Mouse (Mus musculus): ENCODE results near the gene Stard13. TPM values are rescaled to one million over a fixed set of nuclear protein-coding genes. Genes with fewer than 3 reads are reported as not detected.
A peak's percentile ranks its signal among the peaks of the same experiment; 100 is the strongest.

Stard13 gene
- polyA plus RNA-seq, 1 experiment: 57.3 TPM

DNA sequence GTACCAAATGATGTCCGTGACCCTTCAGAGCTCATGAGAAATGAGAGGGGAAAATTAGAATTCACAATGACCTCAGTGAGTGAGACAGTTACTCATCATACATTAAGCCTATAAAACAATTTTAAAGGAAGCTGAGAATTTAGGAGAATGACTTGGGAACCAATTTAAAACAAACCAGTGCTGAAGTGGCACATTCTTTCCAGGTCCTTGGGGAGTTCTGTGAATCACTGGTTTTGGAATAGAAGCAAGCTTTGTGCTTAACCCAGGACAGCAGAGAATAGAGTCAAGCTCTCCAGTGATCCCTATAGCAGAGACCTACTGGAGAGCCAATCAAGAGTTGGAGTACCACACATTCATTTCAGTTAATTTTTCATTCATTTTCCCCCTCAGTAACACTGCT is 59.9 kb downstream of the Stard13 start:
- Histone ChIP-seq H3K4me3 (replicated peaks; ENCODE audit: extremely low read depth, low read depth, low read length) (no peak overlapping the region), H3K4me1 (ENCODE audit: control insufficient read depth, insufficient read depth, low read length) (peaks cover 42% of the 10 kb centered on the region)
- no peak for TF ChIP-seq CTCF (IDR thresholded peaks at IDR 0.05; ENCODE audit: insufficient read depth, low read length)
- no peak for TF ChIP-seq POLR2A (IDR thresholded peaks at IDR 0.05; ENCODE audit: borderline replicate concordance, extremely low read depth, low read depth, low read length)
- DNase-seq: no peak
- WGBS: 46% methylated on average over 1 of the region's 1 CpGs

DNA sequence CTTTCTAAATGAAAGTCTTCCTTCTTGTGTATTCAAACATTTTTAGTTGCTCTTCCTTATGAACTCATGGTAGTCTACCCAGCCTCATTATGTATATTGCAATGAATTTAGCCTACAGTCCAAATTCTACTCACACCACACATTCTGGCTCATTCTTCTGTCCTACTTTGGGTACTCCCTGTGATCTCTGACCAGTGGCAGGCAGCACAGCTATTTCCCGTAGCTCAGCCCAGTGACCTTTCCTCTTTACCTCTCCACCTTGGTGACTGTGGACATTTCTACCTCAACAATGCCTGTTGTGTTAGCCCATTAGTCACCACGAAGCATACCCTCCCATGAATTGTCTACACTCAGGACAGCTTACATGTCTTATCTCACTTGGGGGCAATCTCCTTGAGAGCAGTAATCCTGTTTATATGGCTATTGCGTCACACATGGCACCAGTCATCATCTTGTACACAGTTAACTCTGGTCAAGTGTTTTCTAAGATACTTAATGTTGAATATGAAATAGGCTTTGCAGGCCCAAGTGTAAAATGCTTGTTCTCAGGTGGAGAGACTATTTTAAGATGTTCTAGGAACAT is 63.4 kb downstream of the Stard13 start:
- TF ChIP-seq POLR2A (IDR thresholded peaks at IDR 0.05; ENCODE audit: borderline replicate concordance, extremely low read depth, low read depth, low read length): no peak
- WGBS: 53% methylated on average over 3 of the region's 3 CpGs
- peaks cover 47% of the 10 kb centered on the region for H3K4me1 ChIP-seq (ENCODE audit: control insufficient read depth, insufficient read depth, low read length)
- no peak for DNase-seq
- no peak overlapping the region for H3K4me3 ChIP-seq (replicated peaks; ENCODE audit: extremely low read depth, low read depth, low read length)

DNA sequence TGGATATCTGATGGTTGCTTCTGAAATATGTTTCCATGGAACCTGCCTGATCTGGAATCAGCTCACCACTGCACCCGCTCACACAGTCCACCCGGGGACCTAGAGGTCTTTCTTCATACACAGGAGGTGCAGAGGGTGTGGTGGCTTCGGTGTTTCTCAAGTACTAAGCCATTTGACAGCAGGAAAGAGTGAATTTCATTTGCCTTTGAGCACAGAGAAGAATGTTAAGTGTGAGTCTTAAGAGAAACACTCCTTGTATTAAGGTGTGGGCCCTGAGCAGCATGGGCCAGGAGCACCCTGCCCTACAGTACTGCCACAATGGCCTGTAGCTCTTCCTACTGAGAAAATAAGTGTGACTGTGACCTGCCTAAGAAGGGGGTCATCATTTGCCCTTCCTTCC is 65.4 kb downstream of the Stard13 start:
- TF ChIP-seq CTCF (IDR thresholded peaks at IDR 0.05; ENCODE audit: insufficient read depth, low read length) (no peak), POLR2A (IDR thresholded peaks at IDR 0.05; ENCODE audit: borderline replicate concordance, extremely low read depth, low read depth, low read length) (no peak)
- 67% methylated on average over 3 of the region's 3 CpGs for WGBS
- no peak overlapping the region for H3K4me3 ChIP-seq (replicated peaks; ENCODE audit: extremely low read depth, low read depth, low read length)
- peaks cover 38% of the 10 kb centered on the region for H3K4me1 ChIP-seq (ENCODE audit: control insufficient read depth, insufficient read depth, low read length)
- no peak for DNase-seq

DNA sequence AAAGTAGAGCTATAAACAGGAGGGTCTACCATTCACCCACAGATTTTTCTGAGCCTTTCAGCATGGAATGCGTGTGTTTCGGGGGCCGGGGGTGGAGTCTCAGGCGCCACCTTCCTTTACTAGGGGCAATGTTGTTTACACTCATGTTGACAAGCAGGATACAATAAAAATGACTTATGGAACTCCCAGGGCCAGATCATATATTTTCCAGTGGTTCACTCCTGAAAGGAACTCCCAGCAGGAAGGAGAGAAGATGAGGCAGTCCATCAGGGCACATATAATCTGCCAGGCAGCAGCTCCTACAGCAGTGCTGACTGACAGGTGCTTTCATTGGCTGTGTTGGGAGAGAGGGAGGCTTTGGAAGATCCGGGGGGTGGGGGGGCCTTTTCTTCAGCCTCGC is 66.0 kb downstream of the Stard13 start:
- TF ChIP-seq CTCF (IDR thresholded peaks at IDR 0.05; ENCODE audit: insufficient read depth, low read length): no peak
- TF ChIP-seq POLR2A (IDR thresholded peaks at IDR 0.05; ENCODE audit: borderline replicate concordance, extremely low read depth, low read depth, low read length): no peak
- WGBS: 73% methylated on average over 6 of the region's 6 CpGs
- Histone ChIP-seq H3K4me3 (replicated peaks; ENCODE audit: extremely low read depth, low read depth, low read length) (no peak overlapping the region), H3K4me1 (ENCODE audit: control insufficient read depth, insufficient read depth, low read length) (peaks cover 35% of the 10 kb centered on the region)
- DNase-seq: no peak

DNA sequence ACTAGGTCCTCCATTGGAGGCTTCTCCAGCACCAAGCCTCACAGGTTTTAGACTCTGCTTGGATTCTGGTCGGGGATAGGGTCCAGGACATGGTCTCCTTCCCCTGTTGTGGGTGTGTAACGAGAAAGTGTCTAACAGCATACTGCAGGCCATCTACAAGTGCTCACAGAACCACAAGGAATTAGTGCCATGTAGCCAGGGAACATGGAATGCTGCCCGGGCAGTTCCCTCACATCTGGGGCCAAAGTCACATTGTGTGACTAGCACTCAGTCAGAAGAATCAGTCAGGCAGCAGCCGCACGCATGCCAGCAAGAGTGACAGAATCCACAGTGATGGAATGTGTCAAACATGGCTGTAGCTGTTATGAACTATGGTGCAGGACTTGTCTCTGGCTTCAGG is 67.4 kb downstream of the Stard13 start:
- peaks cover 30% of the 10 kb centered on the region for H3K4me1 ChIP-seq (ENCODE audit: control insufficient read depth, insufficient read depth, low read length)
- H3K4me3 ChIP-seq (replicated peaks; ENCODE audit: extremely low read depth, low read depth, low read length): no peak overlapping the region
- DNase-seq: peak; percentile 72
- WGBS: 26% methylated on average over 5 of the region's 5 CpGs
- TF ChIP-seq CTCF (IDR thresholded peaks at IDR 0.05; ENCODE audit: insufficient read depth, low read length): no peak

DNA sequence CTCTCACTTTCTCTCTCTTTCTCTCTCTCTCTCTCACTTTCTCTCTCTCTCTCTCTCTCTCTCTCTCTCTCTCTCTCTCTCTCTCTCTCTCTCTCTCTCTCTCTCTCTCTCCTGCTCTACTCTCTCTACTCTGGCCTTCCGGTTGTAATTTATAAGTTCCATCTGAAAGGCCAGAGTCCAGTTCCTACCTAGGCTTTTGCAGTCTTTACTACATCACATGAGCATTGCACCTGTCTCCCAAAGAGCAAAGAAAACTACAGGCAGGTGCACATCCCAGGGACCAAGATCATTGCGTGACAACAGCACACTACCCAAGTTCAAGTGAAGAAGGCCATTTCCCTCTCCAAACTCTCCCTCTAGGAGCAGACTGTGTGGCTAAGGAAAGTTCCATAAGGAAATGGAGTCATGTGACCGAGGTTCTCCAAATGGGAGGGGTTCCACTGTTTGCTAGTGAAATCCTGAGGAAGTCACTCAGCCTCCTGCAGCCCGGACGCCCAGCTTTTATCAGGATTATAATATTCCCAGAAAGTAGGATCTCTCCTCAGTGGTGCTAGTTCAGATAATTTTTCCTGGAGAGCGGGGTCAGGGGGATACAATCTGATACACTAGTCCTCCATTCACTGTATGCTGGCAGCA is 68.1 kb downstream of the Stard13 start:
- TF ChIP-seq CTCF (IDR thresholded peaks at IDR 0.05; ENCODE audit: insufficient read depth, low read length): no peak
- TF ChIP-seq POLR2A (IDR thresholded peaks at IDR 0.05; ENCODE audit: borderline replicate concordance, extremely low read depth, low read depth, low read length): no peak
- DNase-seq: no peak
- H3K4me3 ChIP-seq (replicated peaks; ENCODE audit: extremely low read depth, low read depth, low read length): no peak overlapping the region
- H3K4me1 ChIP-seq (ENCODE audit: control insufficient read depth, insufficient read depth, low read length): peaks cover 30% of the 10 kb centered on the region
- WGBS: 47% methylated on average over 6 of the region's 6 CpGs

DNA sequence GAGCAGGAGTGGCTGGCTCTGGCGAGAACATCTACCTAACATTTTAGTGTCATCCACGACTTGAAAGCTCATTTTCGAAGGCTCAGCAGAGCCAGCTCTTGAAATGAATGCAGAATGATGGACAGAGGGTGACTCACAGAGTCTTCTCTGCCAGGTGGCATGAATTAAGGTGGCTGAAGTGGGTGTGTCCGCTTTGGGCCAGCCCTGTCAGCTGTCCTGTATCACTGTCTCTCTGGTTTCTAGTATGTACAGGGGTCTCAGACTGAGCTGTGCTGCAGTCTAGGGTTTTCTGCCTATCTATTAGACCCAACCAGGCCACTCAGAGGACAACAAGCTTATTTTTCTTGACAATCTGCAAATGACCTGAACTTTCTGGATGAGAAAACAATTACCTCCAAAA is 68.8 kb downstream of the Stard13 start:
- peaks cover 26% of the 10 kb centered on the region for H3K4me1 ChIP-seq (ENCODE audit: control insufficient read depth, insufficient read depth, low read length)
- no peak overlapping the region for H3K4me3 ChIP-seq (replicated peaks; ENCODE audit: extremely low read depth, low read depth, low read length)
- no peak for DNase-seq
- 70% methylated on average over 4 of the region's 4 CpGs for WGBS
- TF ChIP-seq POLR2A (IDR thresholded peaks at IDR 0.05; ENCODE audit: borderline replicate concordance, extremely low read depth, low read depth, low read length) (no peak), CTCF (IDR thresholded peaks at IDR 0.05; ENCODE audit: insufficient read depth, low read length) (no peak)

DNA sequence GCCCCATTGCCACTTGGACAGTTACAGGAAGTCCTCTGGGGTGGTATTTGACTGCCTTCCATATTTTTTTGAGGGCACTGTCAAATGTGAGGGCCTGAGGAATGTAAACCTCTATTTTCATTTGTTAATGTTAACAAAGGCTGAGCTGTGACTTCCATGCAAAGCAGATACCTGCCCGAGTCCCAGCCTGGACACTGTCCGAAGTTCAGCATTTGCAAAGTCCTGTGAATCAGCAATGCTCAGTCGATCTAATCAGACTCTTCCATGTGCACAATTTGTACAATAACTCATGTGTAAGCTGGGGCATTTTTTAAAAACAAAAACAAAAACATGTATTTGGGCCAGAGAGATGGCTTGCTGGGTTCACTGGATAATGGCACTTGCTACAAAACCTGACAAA is 71.0 kb downstream of the Stard13 start:
- Histone ChIP-seq H3K4me1 (ENCODE audit: control insufficient read depth, insufficient read depth, low read length) (peaks cover 18% of the 10 kb centered on the region), H3K4me3 (replicated peaks; ENCODE audit: extremely low read depth, low read depth, low read length) (no peak overlapping the region)
- no peak for DNase-seq
- whole genome bisulfite sequencing: 79% methylated on average over 3 of the region's 3 CpGs
- TF ChIP-seq POLR2A (IDR thresholded peaks at IDR 0.05; ENCODE audit: borderline replicate concordance, extremely low read depth, low read depth, low read length) (no peak), CTCF (IDR thresholded peaks at IDR 0.05; ENCODE audit: insufficient read depth, low read length) (no peak)

DNA sequence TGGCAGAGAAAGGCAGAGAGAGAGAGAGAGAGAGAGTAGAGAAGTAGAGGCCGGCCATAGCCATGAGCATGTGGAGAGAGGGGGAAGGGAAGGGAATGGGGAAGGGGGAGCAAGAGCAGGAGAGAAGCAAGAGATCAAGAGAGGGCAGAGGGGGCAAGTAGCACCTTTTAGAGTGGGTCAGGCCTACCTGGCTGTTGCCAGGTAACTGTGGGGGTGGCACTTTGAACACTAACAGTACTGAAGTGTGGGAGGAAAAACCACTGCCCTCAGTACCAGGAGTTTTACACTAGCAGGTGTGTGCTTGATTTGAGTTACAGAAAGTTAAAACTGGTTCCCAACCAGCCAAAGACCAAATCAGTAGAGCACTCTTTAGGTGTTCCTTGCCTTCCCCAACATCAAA is 78.4 kb downstream of the Stard13 start:
- Histone ChIP-seq H3K4me1 (ENCODE audit: control insufficient read depth, insufficient read depth, low read length) (peaks cover 21% of the 10 kb centered on the region), H3K4me3 (replicated peaks; ENCODE audit: extremely low read depth, low read depth, low read length) (no peak overlapping the region)
- DNase-seq: no peak
- 69% methylated on average over 1 of the region's 1 CpGs for WGBS
- no peak for TF ChIP-seq CTCF (IDR thresholded peaks at IDR 0.05; ENCODE audit: insufficient read depth, low read length)
- no peak for TF ChIP-seq POLR2A (IDR thresholded peaks at IDR 0.05; ENCODE audit: borderline replicate concordance, extremely low read depth, low read depth, low read length)

DNA sequence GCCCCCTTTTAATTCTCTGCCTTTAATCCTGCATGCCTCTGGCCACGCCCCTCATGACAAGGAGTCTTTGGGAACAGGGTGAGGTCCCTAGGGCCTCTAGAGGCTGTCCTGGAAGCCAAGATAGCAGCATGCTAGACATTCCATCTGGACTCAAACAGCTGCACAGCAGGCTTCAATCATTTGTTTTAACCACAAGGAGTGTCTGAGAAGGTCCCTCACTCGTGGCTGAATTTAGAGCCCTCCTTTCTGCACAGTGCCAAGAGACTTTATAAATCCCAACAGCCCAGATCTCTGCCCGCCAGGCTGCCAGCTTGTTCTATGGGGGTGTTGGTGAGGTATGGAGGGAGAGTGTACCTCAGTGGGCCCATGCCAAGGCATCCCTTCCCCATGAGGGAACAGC is 78.9 kb downstream of the Stard13 start:
- Histone ChIP-seq H3K4me3 (replicated peaks; ENCODE audit: extremely low read depth, low read depth, low read length) (no peak overlapping the region), H3K4me1 (ENCODE audit: control insufficient read depth, insufficient read depth, low read length) (peaks cover 21% of the 10 kb centered on the region)
- DNase-seq: peak; percentile 54
- WGBS: 33% methylated on average over 3 of the region's 3 CpGs
- TF ChIP-seq CTCF (IDR thresholded peaks at IDR 0.05; ENCODE audit: insufficient read depth, low read length): no peak
- no peak for TF ChIP-seq POLR2A (IDR thresholded peaks at IDR 0.05; ENCODE audit: borderline replicate concordance, extremely low read depth, low read depth, low read length)
